Mouse (Mus musculus) ES-Bruce4 (cell line): ENCODE measurements around the gene Prss57. TPM values are rescaled to one million over a fixed set of nuclear protein-coding genes. Genes with fewer than 3 reads are reported as not detected.

Source experiments
- H3K27ac ChIP-seq: 2 replicates; pipeline ENCODE4 v1.5.1; 2012; ENCODE audit warnings: low read length, inconsistent platforms; ENCODE audit not compliant: insufficient read depth
- H3K27me3 ChIP-seq: 2 replicates; pipeline ENCODE4 v1.6.1; 2012; ENCODE audit warnings: mild to moderate bottlenecking, low read length, inconsistent platforms; ENCODE audit not compliant: control insufficient read depth, poor library complexity, insufficient read depth, severe bottlenecking
- H3K36me3 ChIP-seq: 2 replicates; pipeline ENCODE4 v1.6.1; 2012; ENCODE audit warnings: inconsistent platforms, mild to moderate bottlenecking, low read length, moderate library complexity; ENCODE audit not compliant: control insufficient read depth, poor library complexity, insufficient read depth, severe bottlenecking
- H3K4me1 ChIP-seq: one replicate; pipeline ENCODE4 v1.8.1; 2011; ENCODE audit warnings: low read length; ENCODE audit not compliant: control insufficient read depth, insufficient read depth
- H3K4me3 ChIP-seq: 2 replicates; pipeline ENCODE4 v1.5.1; 2011; ENCODE audit warnings: low read depth, mild to moderate bottlenecking, low read length
- H3K9ac ChIP-seq: 2 replicates; pipeline ENCODE4 v1.6.1; 2012; ENCODE audit warnings: low read depth, mild to moderate bottlenecking, inconsistent platforms; ENCODE audit not compliant: poor library complexity, severe bottlenecking
- H3K9me3 ChIP-seq: replicated peaks from 2 replicates; pipeline ENCODE4 v1.6.1; 2012; ENCODE audit warnings: mild to moderate bottlenecking, low read length, inconsistent platforms; ENCODE audit not compliant: control insufficient read depth, poor library complexity, insufficient read depth, severe bottlenecking
- CTCF ChIP-seq: IDR thresholded peaks from one replicate; pipeline ENCODE4 v1.8.1; 2011; ENCODE audit warnings: low read depth, low read length
- EP300 ChIP-seq: IDR thresholded peaks from 2 replicates; pipeline ENCODE4 v1.6.1; 2011; ENCODE audit warnings: low read depth, low read length; ENCODE audit not compliant: insufficient read depth
- POLR2A ChIP-seq: IDR thresholded peaks from one replicate; pipeline ENCODE4 v1.8.1; 2011; ENCODE audit warnings: low read length; ENCODE audit not compliant: insufficient read depth
- polyA plus RNA-seq: library from polyadenylated mRNA; stranded (reverse); fragments of >200 nt; gene quantifications from 2 replicates; pipeline ENCODE4 v1.2.4, GENCODE M21; 2011; ENCODE audit warnings: low read depth; ENCODE audit not compliant: missing spikeins, insufficient read depth, insufficient read length

The Prss57 gene
- polyA plus RNA-seq, 1 experiment: not detected

DNA sequence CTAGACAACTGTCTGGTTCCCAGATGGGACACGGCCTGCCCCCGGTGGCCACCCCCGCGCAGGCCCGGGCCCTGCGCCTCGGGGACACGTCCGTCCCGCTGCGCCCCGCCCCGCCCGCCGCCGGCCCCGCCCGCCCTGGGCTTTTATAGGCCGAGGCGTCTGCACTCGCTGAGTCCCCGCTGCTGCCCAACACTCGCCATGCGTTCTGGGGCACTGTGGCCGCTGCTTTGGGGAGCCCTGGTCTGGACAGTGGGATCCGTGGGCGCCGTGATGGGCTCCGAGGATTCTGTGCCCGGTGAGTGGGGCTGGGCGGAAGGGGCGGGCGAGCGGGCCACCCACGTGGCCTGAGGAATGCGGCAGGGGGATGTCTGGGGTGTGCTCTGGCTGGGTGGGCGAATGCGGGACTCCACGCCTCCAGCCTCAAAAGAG lies 13.6 kb downstream of the Prss57 start, which contains the start of gene Fstl3:
Gene Fstl3, plus strand, starts transcription at position 170 of the 429 bp plus-strand sequence.
- no peak within 1 kb of the TSS for H3K27ac ChIP-seq
- no peaks in the 10 kb centered on the region for H3K27me3 ChIP-seq
- H3K36me3 ChIP-seq: no peaks in the 10 kb centered on the region
- no peaks in the 10 kb centered on the region for H3K9me3 ChIP-seq
- no peaks in the 10 kb centered on the region for H3K4me1 ChIP-seq
- no peak for TF ChIP-seq POLR2A
- no peak for TF ChIP-seq EP300
- TF ChIP-seq CTCF: no peak
- H3K9ac ChIP-seq: peak within 1 kb of the TSS; percentile 68
- peak within 1 kb of the TSS; percentile 60 for H3K4me3 ChIP-seq

DNA sequence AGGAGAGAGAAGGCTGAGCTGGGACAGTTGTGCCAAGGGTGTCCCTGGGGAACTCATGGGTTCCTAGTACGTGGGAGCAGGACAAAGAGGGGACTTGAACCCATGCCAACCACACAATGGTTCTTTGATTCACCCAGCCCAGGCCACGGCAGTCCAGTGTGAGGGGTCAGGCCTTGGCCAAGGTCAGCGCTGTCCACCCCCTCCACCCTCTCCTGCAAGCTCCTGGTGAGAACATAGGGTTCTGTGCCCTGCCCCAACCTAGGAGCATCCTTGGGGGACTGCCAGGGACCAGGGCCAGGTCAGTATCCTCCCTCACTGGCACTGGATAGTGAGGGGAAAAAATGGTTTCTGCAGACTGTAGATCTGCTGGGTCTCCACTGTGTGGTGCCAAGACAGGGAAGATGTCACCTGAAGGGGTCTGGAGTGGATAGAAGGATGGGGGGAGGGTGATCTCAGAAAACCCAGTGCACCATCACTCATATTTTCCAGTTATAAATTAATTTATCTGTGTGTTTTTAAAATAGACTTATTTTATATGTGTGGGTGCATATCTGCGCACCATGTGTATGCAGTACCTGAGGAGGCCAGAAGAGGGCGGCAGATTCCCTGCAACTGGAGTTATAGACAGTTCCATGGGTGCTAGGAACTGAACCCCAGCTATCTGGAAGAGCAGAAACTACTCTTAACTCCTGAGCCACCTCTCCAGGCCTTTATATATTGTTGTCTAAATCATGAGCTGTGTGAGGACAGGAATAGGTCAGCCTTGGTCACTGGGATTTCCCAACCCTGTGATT lies 16.1 kb downstream of the Prss57 start:
- TF ChIP-seq POLR2A: no peak
- peak; percentile 48 for TF ChIP-seq CTCF
- Histone ChIP-seq H3K27ac (no peak overlapping the region), H3K9me3 (no peaks in the 10 kb centered on the region), H3K36me3 (no peaks in the 10 kb centered on the region), H3K9ac (no peak overlapping the region), H3K4me1 (no peaks in the 10 kb centered on the region), H3K27me3 (no peaks in the 10 kb centered on the region), H3K4me3 (no peak overlapping the region)

DNA sequence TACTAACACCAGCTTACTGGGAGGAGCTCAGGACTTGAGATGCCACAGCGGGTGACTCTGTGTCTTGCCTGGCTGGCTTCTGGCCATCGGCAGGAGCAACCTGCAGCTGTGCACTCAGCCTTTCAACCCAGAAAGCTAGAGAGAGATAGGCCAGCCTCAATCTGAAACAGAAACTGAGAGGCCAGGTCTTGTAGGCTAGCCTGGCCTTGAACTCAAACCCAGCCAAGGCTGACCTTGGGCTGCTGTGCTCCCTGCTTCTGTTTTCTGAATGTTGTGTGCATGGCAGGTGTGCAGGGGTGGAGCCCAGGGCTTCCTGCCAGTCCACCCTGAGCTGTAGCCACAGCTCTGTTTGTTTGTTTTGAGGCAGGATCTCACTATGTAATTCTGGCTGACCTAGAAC lies 17.6 kb downstream of the Prss57 start:
- Histone ChIP-seq H3K27ac (no peak overlapping the region), H3K9me3 (no peaks in the 10 kb centered on the region), H3K4me3 (no peak overlapping the region), H3K27me3 (no peaks in the 10 kb centered on the region), H3K36me3 (no peaks in the 10 kb centered on the region), H3K9ac (no peak overlapping the region), H3K4me1 (no peaks in the 10 kb centered on the region)
- TF ChIP-seq EP300: no peak
- TF ChIP-seq CTCF: no peak
- TF ChIP-seq POLR2A: no peak

DNA sequence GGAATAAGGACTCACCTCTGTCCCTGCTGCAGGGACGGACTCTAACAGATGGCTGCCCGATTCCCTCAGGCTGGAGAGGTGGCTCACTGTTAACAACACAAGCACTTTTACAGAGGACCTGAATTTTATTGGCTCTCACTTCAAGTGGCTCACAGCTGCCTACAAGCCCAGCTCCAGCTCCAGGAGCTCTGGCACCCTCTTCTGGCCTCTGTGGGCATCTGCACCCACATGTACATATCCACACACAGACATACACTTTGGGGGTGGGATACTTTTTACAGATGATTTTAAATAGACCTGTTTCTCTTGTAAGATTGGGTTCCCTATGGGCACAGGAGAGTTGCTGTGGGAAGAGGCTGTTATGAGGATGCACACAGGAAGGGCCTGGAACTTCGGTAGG lies 18.4 kb downstream of the Prss57 start:
- no peaks in the 10 kb centered on the region for H3K4me1 ChIP-seq
- no peaks in the 10 kb centered on the region for H3K27me3 ChIP-seq
- no peaks in the 10 kb centered on the region for H3K9me3 ChIP-seq
- H3K36me3 ChIP-seq: no peaks in the 10 kb centered on the region
- TF ChIP-seq EP300 (no peak), CTCF (peak; percentile 50)
- no peak overlapping the region for H3K27ac ChIP-seq
- no peak overlapping the region for H3K4me3 ChIP-seq
- H3K9ac ChIP-seq: no peak overlapping the region

DNA sequence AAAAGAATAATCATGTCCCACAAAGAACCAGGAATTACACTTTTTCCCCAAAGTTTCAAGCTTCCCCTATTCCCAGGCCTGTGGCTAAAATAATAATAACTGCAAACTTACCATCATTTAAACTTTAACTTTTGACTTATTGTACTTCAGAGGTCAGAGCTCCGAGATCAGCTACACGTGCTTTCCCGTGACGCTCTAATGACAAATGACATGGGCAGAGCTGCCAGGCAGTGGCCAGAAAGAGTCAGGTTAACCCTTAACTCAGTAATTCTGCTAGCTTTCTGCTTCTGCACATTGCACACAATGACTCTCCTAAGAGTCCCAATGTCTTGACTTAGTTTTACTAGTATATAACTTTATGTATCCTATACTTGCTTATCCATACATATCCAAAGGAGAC lies 21.4 kb downstream of the Prss57 start:
- Histone ChIP-seq H3K9me3 (no peaks in the 10 kb centered on the region), H3K9ac (no peak overlapping the region), H3K27ac (no peak overlapping the region), H3K4me1 (peaks cover 3% of the 10 kb centered on the region), H3K4me3 (no peak overlapping the region), H3K27me3 (no peaks in the 10 kb centered on the region), H3K36me3 (no peaks in the 10 kb centered on the region)
- TF ChIP-seq CTCF (no peak), EP300 (no peak), POLR2A (no peak)

DNA sequence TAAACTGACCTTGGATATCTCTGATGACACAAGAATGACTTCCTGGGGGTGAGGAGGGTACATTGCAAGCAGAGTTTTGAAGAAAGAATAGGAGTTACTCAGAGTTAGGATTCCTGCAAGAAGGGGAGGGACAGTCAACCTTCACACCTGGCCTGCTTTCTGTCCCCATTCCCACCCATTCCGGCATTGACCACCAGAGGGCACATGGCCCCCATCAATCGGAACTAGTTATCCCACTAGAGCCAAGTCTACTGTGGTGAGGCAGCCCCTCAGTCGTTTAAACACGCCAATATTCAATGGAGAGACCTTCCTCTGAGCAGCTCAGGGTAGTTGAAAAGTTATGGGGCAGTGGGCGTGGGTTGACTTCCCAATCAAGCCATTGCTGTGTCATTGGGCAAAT lies 22.4 kb downstream of the Prss57 start:
- H3K27me3 ChIP-seq: no peaks in the 10 kb centered on the region
- no peak overlapping the region for H3K4me3 ChIP-seq
- H3K9ac ChIP-seq: no peak overlapping the region
- peaks cover 3% of the 10 kb centered on the region for H3K4me1 ChIP-seq
- H3K27ac ChIP-seq: no peak overlapping the region
- TF ChIP-seq POLR2A (no peak), CTCF (peak; percentile 96), EP300 (no peak)
- no peaks in the 10 kb centered on the region for H3K36me3 ChIP-seq
- no peaks in the 10 kb centered on the region for H3K9me3 ChIP-seq
